Mouse (Mus musculus) heart, adult 2 months (tissue): ENCODE measurements around the gene Slc35e3.

Source experiments
- CTCF ChIP-seq: fragments of 200-600 bp; IDR thresholded peaks from 2 replicates; pipeline ENCODE4 v1.8.1; 2022; ENCODE audit warnings: antibody characterized with exemption, mild to moderate bottlenecking, moderate library complexity
- POLR2A ChIP-seq: fragments of 200-500 bp; IDR thresholded peaks from 2 replicates; pipeline ENCODE4 v1.6.1; 2011; ENCODE audit warnings: mild to moderate bottlenecking, low read depth, low read length, control low read depth; ENCODE audit not compliant: insufficient read depth

- TF ChIP-seq CTCF = no peak
- no peak for TF ChIP-seq POLR2A
Observed at GRCm38 (mm10) chr10:117707114-117707838, 38.9 kb downstream of the Slc35e3 start.
